Mouse (Mus musculus) lung, postnatal 25 days (tissue): ENCODE data around the gene Chic1.

ENCODE experiments used
- DNase-seq: peaks from one replicate; pipeline ENCODE4 v3.0.0; 2022; ENCODE audit warnings: low spot score

Gene Chic1

DNA sequence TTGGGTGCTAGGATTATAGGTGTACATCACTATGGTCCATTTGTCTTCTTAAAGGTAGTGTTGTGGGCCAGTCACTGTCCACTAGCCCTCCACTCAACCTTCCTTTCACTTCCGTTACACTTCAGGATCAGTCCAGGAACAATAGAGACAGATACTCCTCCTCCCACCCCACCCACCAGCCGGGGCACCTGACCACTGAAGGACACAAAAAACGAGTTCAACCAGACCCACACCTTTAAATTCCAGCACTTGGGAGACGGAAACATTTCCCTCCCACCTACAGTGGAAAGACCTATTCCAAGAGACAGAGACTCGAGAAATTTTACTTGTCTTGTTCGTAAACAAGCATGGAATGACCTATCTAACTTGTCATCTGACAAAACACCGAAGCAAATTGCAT, 76.0 kb downstream of the Chic1 start:
- no peak for DNase-seq

DNA sequence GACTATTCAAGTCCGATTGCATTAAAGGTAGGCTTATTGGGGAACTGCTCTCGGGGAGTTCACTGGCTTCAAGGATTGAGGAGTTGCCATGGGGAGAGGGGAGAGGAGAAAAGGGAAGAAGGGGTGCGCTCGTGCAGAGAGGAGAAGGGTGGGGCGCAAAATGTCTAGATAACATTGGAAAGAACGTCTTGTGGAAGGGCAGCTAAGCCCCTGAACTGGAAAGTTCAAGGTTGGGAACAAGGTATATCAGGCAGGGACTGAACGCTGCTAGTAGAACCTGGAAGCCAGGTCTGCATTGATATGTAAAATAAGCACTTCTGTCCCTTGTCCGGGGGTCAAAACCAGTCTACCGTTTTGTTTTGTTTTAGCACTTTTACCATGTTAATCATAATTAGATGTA, 81.7 kb downstream of the Chic1 start:
- DNase-seq = no peak

DNA sequence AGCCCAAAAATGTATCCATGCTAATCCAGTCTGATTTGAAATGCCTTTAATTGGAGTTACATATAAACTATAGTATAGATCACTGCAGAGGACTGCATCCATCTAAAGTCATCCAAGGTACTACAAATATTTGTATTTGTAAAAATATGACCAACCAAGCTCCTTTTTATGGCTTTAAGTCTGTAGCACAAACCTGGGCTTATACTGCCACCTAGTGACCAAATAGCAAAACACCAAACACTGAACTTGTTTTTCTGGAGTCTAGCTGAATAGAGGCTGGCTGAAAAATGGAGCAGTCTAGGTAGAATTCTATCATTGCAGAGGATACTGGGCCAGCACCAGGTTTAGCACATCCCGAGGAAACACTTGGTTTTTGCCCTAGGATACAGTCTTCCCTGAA, 84.5 kb downstream of the Chic1 start:
- DNase-seq = peak; percentile 49

DNA sequence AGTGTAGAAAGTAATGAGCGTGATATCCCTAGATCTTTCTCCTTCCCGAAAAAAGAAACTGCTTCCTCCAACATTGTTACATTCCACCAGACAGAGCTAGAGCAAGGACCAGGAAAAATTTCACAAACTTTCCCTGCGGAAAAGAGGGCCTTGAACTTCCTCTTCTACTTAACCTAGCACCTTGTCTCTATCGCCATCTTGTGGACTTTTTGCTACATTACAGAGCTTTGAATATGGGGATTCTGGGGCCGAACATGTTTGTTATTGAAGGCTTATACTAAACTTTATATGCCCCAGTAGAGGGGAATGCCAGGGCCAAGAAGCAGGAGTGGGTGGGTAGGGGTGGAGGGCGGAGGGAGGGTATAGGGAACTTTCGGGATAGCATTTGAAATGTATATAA, 87.5 kb downstream of the Chic1 start:
- peak; percentile 56 for DNase-seq
